Mouse (Mus musculus) CD4-positive helper T cell, adult 2 months (primary cell): Measurements from ENCODE around the gene Akap11.

Experiments
- DNase-seq: peaks from one replicate; pipeline ENCODE4 v3.0.0-alpha.2; 2012; ENCODE audit warnings: low read depth, missing footprints, low spot score

The Akap11 gene

DNA sequence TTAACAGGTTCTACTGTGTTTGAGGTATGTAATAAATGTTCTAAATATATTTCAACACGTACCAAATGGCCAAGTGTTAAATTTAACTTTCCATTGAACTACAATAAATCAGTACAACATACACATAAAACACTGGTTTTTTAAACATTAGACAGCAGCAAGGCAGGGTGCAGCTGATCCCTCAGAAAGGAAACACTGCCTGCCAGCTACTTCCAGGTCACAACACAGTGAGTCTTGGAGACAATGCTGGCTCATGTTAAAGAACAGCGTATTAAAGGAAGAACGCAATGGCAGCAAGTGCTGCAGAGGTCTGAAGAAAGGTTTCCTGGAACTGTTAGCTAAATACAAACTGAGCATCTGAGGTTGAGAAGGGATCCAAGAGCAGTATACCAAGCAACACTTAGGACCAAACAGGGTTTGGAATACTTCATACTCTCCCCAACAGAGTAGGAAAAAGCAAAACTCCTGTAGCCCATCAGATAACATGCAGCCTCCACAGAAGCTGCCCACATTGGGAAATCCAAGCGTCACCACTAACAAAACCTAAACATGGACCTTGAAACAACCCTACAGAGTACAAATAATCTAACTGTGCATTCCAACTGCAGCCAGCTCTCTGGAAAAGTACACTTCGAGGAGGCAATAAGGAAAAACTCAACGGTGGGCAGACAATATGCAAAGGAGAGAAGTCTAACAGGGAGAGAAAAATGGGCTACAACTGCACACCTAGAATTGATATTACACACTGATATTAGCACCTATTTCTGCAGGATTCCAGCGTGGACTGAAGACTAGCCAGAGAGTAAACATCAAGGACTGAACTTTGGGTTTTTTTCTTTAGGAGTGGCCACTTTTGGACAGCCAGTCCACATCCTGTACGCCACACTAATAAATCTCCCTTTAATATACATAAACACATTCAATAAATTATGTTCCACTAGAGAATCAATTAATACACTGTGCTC is 7.9 kb downstream of the Akap11 start:
- DNase-seq: no peak

- DNase-seq: no peak
Observed at GRCm38 (mm10) chr14:78526907-78527306, 9.7 kb downstream of the Akap11 start.

DNA sequence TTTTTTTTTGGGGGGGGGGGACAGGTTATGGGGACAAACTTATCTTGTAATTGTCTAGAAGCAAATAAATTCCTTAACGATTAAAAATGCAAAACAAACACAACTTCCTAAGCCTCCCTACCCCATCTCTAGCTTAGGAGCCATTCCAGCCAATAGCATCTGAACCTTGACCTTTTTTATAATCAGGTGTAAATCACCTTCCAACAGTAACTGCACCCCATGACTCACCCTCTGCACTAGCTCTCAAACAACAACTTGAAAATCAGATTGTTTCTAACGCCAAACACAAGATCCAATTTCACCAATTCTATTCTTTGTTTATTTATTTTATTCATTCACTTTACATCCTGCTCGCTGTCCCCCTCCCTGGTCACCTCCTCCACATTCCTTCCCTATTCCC is 10.1 kb downstream of the Akap11 start:
- DNase-seq: no peak

- no peak for DNase-seq
Observed at GRCm38 (mm10) chr14:78525611-78526457, 10.8 kb downstream of the Akap11 start.

GRCm38 (mm10) chr14:78525059-78525458 is 11.5 kb downstream of the Akap11 start:
- no peak for DNase-seq

- no peak for DNase-seq
Observed at GRCm38 (mm10) chr14:78510713-78511112, 25.9 kb downstream of the Akap11 start.

- no peak for DNase-seq
Observed at GRCm38 (mm10) chr14:78509791-78510190, 26.8 kb downstream of the Akap11 start.

DNA sequence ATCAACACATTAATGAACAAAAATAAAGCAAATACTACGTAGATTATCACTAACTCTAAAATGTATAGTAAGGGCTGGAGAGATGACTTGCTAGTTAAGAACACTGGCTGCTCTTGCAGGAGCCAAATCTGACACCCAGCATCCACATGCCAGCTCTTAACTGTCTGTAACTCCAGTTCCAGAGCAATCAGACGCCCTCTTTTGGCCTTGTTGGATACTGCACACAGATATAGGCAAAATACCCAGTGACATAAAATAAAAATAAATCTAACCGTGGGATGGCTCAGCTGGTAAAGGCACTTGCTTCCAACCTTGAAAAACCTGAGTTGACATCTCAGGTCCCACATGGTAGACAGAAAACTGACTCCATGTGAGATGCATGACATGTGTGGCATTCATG is 36.0 kb downstream of the Akap11 start:
- no peak for DNase-seq

GRCm38 (mm10) chr14:78496691-78497090 is 39.9 kb downstream of the Akap11 start:
- DNase-seq: no peak

- DNase-seq: no peak
Observed at GRCm38 (mm10) chr14:78495241-78495640, 41.4 kb downstream of the Akap11 start.

DNA sequence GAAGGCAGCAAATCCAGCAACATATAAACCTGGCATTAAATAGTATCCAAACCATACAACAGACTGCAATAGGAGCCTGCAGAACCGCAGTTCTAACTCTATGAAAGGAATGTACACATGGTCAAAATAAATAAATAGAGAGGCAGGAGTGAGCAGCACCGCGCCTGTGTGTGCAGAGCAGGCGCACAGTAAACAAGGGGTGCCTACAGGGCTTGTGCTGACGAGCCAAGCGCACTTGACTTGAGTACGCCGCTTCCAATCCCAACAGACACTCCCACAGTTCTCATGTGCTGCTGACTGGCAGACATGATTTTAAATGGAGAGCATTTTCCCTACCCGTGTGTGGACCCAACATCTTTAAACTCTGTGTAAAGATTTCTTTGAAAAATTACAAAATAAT is 44.0 kb downstream of the Akap11 start:
- no peak for DNase-seq

DNA sequence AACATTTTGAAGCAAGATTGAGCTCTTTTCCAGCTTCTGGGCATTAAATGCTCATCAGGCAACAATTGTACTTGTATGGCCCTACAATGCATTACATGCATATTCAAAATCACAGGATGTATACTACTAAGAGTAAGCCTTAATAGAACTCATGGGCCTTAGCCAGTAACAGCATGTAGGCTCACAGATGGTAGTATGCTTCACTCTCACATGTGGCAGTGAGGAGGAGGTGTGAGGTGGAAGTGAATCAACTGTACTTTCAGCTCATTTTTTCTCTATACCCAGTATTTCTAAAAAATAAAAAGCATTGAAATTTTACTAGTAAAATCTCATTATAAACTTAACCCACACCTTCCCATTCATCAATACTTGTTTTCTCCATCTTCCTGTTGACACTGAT is 45.2 kb downstream of the Akap11 start:
- DNase-seq: no peak

- peak; percentile 59 for DNase-seq
Observed at GRCm38 (mm10) chr14:78482385-78483231, 54.0 kb downstream of the Akap11 start.

DNA sequence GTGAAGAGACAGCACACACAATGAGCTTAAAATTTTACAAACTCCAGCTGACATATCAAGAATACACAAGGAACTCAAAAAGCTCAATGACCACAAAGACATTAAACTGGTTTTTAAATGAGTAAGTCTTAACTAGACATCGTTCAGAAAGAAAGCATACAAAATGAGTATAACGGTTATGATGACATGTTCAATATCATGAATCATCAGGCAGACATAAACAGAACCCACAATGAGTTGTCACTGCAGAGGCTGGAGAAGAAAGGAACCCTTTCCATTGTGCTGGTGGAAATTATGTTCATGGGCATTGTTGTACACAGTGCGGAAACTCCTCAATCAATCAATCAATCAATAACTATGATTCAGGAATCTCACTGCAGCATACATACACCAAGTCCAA is 62.5 kb downstream of the Akap11 start:
- DNase-seq: peak; percentile 14

DNA sequence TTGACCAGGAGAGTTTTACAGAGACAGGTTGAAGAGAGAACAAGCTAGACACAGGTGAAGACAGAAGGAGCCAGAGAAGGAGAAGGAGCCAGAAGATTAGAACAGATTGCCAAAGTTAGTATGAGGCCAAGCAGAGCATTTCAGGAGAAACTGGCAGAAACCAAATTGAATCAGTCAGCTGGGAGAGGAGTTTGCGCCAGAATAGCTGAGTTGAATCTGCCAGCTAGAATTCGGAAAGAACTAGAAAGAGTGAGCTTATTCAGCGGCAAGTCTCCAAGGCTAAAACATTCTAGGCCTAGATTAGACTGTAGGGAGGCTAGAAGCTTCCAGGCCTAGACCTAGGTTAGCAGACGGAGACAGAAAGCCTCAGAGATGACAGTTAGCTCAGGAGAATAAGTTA is 65.9 kb downstream of the Akap11 start:
- DNase-seq: no peak

DNA sequence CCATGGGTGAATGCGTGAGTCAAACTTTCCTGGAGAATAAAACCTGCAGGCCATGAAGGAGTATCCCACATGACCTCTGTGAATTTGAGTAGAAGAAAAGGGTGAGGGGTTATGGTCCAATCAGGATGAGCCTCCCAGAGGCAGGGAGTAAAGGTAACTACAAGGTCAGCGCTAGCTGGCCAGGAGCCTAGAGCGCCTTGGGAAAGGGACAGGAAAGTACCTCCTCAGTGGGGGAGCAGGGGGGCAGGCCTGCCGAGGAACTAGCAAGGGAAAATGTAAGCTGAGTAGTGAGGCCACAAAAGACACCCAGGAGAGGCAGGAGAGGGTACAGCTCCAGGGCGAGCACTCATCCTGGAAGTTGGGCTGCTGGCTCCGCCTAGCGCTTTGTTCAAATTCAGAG is 67.6 kb downstream of the Akap11 start:
- no peak for DNase-seq

- no peak for DNase-seq
Observed at GRCm38 (mm10) chr14:78467994-78468393, 68.6 kb downstream of the Akap11 start.

GRCm38 (mm10) chr14:78464353-78464752 is 72.3 kb downstream of the Akap11 start:
- no peak for DNase-seq

- DNase-seq: peak; percentile 78
Observed at GRCm38 (mm10) chr14:78459121-78459520, 77.5 kb downstream of the Akap11 start.

- peak; percentile 59 for DNase-seq
Observed at GRCm38 (mm10) chr14:78458705-78459104, 77.9 kb downstream of the Akap11 start.

DNA sequence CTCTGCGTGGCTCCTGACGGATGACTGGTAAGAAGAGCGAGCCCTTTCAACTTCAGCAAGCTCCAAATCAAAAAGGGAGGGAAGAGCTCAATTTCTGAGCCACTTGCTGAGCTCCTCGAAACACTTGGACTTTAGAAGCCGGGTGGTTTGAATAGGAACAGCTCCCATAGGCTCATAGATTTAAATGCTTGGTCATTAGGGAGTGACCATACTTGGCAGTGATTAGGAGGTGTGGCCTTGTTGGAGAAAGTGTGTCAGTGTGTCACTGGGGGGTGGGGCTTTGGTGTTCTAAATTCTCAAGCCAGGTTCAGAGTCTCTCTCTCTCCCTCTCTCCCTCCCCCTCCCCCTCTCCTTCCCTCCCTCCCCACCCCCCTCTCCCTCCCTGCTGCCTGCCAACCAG is 81.6 kb downstream of the Akap11 start:
- no peak for DNase-seq
